Mouse (Mus musculus) heart, postnatal 0 days (tissue): ENCODE data around the gene Mb. TPM values are rescaled to one million over a fixed set of nuclear protein-coding genes. Genes with fewer than 3 reads are reported as not detected.
A peak's percentile ranks its signal among the peaks of the same experiment; 100 is the strongest.

Experiments
- ATAC-seq: fragments of 200-750 bp; cut with Nextera tagmentation; 2 replicates; pipeline ENCODE4 v1.8.0; 2017; ENCODE audit warnings: low read depth, moderate number of reproducible peaks, moderate library complexity; ENCODE audit not compliant: insufficient read depth
- DNase-seq: peaks from one replicate; pipeline ENCODE4 v3.0.0-alpha.2; 2016; ENCODE audit warnings: low spot score
- H3K27ac ChIP-seq: fragments of 300-500 bp; sonication (generic); 2 replicates; pipeline ENCODE4 v1.5.1; 2014; ENCODE audit warnings: low read depth, mild to moderate bottlenecking
- H3K27me3 ChIP-seq: fragments of 300-500 bp; sonication (generic); 2 replicates; pipeline ENCODE4 v1.6.1; 2014; ENCODE audit warnings: low read length, mixed read lengths; ENCODE audit not compliant: control insufficient read depth, insufficient read depth
- H3K36me3 ChIP-seq: fragments of 300-500 bp; sonication (generic); replicated peaks from 2 replicates; pipeline ENCODE4 v1.6.1; 2014; ENCODE audit warnings: low read length, mixed read lengths; ENCODE audit not compliant: control insufficient read depth, insufficient read depth
- H3K4me1 ChIP-seq: fragments of 300-500 bp; sonication (generic); 2 replicates; pipeline ENCODE4 v1.6.1; 2014; ENCODE audit warnings: antibody characterized with exemption; ENCODE audit not compliant: control insufficient read depth, insufficient read depth
- H3K4me2 ChIP-seq: fragments of 300-500 bp; sonication (generic); 2 replicates; pipeline ENCODE4 v1.6.1; 2014; ENCODE audit warnings: low read depth, mild to moderate bottlenecking, low read length, moderate library complexity
- H3K4me3 ChIP-seq: fragments of 300-500 bp; sonication (generic); 2 replicates; pipeline ENCODE4 v1.5.1; 2014; ENCODE audit warnings: low read depth, low read length
- H3K9ac ChIP-seq: fragments of 300-500 bp; sonication (generic); replicated peaks from 2 replicates; pipeline ENCODE4 v1.6.1; 2014; ENCODE audit warnings: low read depth, low read length, mixed read lengths
- H3K9me3 ChIP-seq: fragments of 300-500 bp; sonication (generic); replicated peaks from 2 replicates; pipeline ENCODE4 v1.6.1; 2016; ENCODE audit warnings: low read length; ENCODE audit not compliant: control insufficient read depth
- CTCF ChIP-seq: IDR thresholded peaks from 2 replicates; pipeline ENCODE4 v1.5.1; 2016; ENCODE audit warnings: antibody characterized with exemption, control low read depth, low read depth
- EP300 ChIP-seq: IDR thresholded peaks from 2 replicates; pipeline ENCODE4 v1.6.1; 2016; ENCODE audit warnings: antibody characterized with exemption, low read depth
- WGBS: fragments of 180-500 bp; shearing (Covaris S2); extraction: QIAGEN DNeasy Blood & Tissue Kit; methylation state at CpG from one replicate; pipeline ENCODE4 v1.1.7; 2014; 5-methylcytosine and 5-hydroxymethylcytosine counted together
- polyA plus RNA-seq: library from polyadenylated mRNA; unstranded; fragments of >200 nt; fragmentation: Nextera tagmentation; extraction: Ambion mirVana; gene quantifications from 2 replicates; pipeline ENCODE4 v1.2.1, GENCODE M21; 2015
- total RNA-seq: library from RNA; depleted of rRNA; stranded (reverse); fragments of >200 nt; gene quantifications from 2 replicates; pipeline ENCODE4 v1.2.3, GENCODE M21; 2014; ENCODE audit warnings: low replicate concordance

Mb gene
- total and polyA plus RNA-seq, 2 experiments from 2014 or later, result 4,151 to 5,889 TPM

GRCm38 (mm10) chr15:77036320-77036988, 14.0 kb downstream of the Mb start:
- Histone ChIP-seq H3K27me3 (no peaks in the 10 kb centered on the region), H3K36me3 (no peaks in the 10 kb centered on the region), H3K4me1 (peaks cover 44% of the 10 kb centered on the region), H3K9ac (peak overlapping the region; percentile 62), H3K4me3 (no peak overlapping the region), H3K4me2 (0 out of 2 replicates have a peak overlapping the region, but pooled peaks have one; percentile 3), H3K9me3 (no peaks in the 10 kb centered on the region), H3K27ac (peak overlapping the region; percentile 99)
- ATAC-seq (peak; percentile 67), DNase-seq (no peak)
- TF ChIP-seq CTCF (no peak), EP300 (no peak; the same call in 1 of the 2 replicates)
- WGBS, result 27% methylated on average over 11 of the region's 11 CpGs

DNA sequence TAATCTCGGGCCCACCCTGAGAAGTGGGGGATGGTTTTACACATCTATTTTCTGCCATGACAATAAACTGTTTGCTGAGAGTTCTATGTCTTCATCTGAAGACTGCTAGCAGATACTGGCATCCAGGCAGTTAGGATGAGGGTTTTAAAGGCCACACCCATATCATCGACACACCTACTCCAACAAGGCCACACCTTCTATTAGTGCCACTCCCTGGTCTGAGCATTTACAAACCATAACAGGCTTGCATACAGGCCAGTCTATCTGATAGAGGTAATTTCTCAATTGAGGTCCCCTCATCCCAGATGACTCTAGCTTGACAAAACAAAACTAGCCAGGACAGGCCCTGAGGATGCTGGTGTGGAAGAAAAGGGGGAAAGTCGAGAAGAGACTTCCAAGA, 14.8 kb downstream of the Mb start:
- Histone ChIP-seq H3K27me3 (no peaks in the 10 kb centered on the region), H3K4me1 (peaks cover 43% of the 10 kb centered on the region), H3K9ac (peak overlapping the region; percentile 62; the same call in 1 of the 2 replicates), H3K27ac (peak overlapping the region; percentile 99), H3K4me3 (no peak overlapping the region), H3K9me3 (no peaks in the 10 kb centered on the region), H3K4me2 (no peak overlapping the region), H3K36me3 (no peaks in the 10 kb centered on the region)
- WGBS, result 76% methylated on average over 3 of the region's 3 CpGs
- no peak for TF ChIP-seq CTCF
- no peak for TF ChIP-seq EP300
- no peak for ATAC-seq
- no peak for DNase-seq

- no peaks in the 10 kb centered on the region for H3K36me3 ChIP-seq
- 77% methylated on average over 6 of the region's 6 CpGs for WGBS
- H3K4me2 ChIP-seq, result no peak overlapping the region
- H3K27me3 ChIP-seq, result no peaks in the 10 kb centered on the region
- TF ChIP-seq CTCF (no peak), EP300 (no peak)
- DNase-seq (no peak), ATAC-seq (no peak)
- no peak overlapping the region for H3K4me3 ChIP-seq
- H3K4me1 ChIP-seq, result peaks cover 38% of the 10 kb centered on the region
- no peaks in the 10 kb centered on the region for H3K9me3 ChIP-seq
- no peak overlapping the region for H3K9ac ChIP-seq
- H3K27ac ChIP-seq, result 0 out of 2 replicates have a peak overlapping the region, but pooled peaks have one; percentile 99
Observed at GRCm38 (mm10) chr15:77034526-77034925, 15.9 kb downstream of the Mb start.

GRCm38 (mm10) chr15:77031271-77031670, 19.2 kb downstream of the Mb start:
- Histone ChIP-seq H3K4me1 (peaks cover 32% of the 10 kb centered on the region), H3K27me3 (no peaks in the 10 kb centered on the region)
- no peak for ATAC-seq

DNA sequence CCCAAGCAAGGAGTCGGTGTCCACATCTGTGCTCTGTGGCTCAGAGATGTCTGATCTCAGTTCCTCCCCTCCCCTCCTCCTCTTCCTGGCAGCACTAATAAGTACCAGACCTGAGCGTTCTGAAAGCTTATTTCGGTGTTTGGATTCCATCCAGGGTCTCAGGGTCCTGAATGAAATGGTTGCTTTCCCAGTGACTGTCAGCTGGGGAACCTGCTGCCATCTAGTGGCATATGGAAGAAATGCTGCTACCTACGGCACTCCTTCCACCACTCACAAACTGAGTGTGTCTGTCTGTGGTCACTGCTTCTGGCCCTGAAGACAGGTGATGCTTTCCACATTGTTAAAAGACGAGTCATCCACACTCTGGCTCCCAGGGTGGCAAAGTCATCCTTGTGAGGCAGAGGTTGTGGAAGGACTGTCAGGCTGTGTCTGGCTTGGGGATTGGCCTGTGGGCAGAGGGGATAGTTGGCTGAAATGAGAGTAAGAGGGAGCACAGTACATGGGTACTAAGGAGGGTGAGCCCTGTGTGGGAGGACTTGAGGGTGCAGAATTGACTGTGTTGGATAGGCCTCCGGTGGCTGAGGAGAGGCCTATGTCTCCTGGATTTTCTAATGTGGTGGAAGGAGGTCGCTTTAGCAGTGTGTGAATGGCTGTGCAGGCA, 21.0 kb downstream of the Mb start:
- H3K36me3 ChIP-seq, result no peaks in the 10 kb centered on the region
- ATAC-seq (peak; percentile 56), DNase-seq (peak; percentile 87)
- 23% methylated on average over 7 of the region's 7 CpGs for WGBS
- H3K4me2 ChIP-seq, result 0 out of 2 replicates have a peak overlapping the region, but pooled peaks have one; percentile 3
- H3K27ac ChIP-seq, result peak overlapping the region; percentile 64
- H3K9me3 ChIP-seq, result no peaks in the 10 kb centered on the region
- H3K9ac ChIP-seq, result no peak overlapping the region
- H3K4me3 ChIP-seq, result no peak overlapping the region
- peaks cover 21% of the 10 kb centered on the region for H3K4me1 ChIP-seq
- TF ChIP-seq CTCF (peak; percentile 99), EP300 (peak; percentile 87)
- H3K27me3 ChIP-seq, result no peaks in the 10 kb centered on the region

More at GRCm38 (mm10) chr15:77031271-77031670, 19.2 kb downstream of the Mb start:
- H3K4me2 ChIP-seq, result no peak overlapping the region
- no peaks in the 10 kb centered on the region for H3K36me3 ChIP-seq
- no peak overlapping the region; the same call in 1 of the 2 replicates for H3K9ac ChIP-seq
- no peak for DNase-seq
- no peaks in the 10 kb centered on the region for H3K9me3 ChIP-seq
- 60% methylated on average over 3 of the region's 3 CpGs for WGBS
- no peak overlapping the region for H3K4me3 ChIP-seq
- no peak overlapping the region for H3K27ac ChIP-seq
- TF ChIP-seq EP300 (no peak), CTCF (no peak)
